Mouse (Mus musculus): ENCODE measurements at regions not wholly inside any gene's neighbourhood (a gene's known extent, or its start where the extent isn't known, plus 50 kb on each side); places are given as distances from the start of the nearest gene placed in this dataset.

GRCm38 (mm10) chr6:107629376-107629775, 99.8 kb downstream of the Lrrn1 start:
- no peak overlapping the region for H3K4me3 ChIP-seq
- TF ChIP-seq CTCF (IDR thresholded peaks at IDR 0.05), result no peak
- no peak for DNase-seq
- H3K27ac ChIP-seq, result no peak overlapping the region
- intact Hi-C loops (cut with DNase I), result no loop called here

- intact Hi-C loops (cut with DNase I), result no loop called here
- no peak for DNase-seq
- Histone ChIP-seq H3K27ac (no peak overlapping the region), H3K4me3 (no peak overlapping the region)
- TF ChIP-seq CTCF (IDR thresholded peaks at IDR 0.05), result no peak
These were observed 116.2 kb downstream of the Lrrn1 start for GRCm38 (mm10) chr6:107645751-107646150.

DNA sequence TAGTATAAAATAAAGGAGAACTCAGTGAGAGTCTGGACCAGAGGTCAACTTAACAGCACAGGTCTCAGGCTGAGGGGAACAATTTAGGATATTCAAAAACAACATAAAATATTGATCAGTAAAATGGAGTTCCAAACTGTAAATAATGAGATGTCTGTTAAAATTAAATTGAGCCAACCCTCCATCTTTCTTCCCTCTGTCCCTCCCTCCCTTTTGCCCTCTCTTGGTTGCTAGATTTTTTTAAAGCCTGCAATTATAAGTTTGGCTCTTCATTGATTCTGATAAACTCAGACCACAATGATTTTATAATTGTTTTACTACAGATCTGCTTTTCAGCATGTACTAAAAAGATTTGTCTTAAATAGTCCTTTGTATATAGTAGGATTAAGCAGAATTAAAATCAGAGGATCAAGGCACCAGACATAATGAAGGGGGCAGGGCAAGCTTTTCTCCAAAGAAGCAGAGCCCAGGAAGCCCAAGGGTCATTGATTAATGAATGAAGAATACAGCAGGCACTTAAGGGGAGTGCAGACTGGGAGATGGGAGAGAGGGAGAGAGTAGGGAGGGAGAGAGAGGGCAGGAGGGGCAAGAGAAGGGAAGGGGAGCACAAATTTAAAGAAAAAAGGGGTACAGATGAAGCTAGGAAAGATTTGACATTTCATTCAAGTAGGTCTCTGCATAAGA, 124.4 kb downstream of the Lrrn1 start:
- intact Hi-C loops (cut with DNase I), result no loop called here
- DNase-seq, result no peak
- H3K4me3 ChIP-seq, result no peak overlapping the region
- no peak for TF ChIP-seq CTCF (IDR thresholded peaks at IDR 0.05)
- no peak overlapping the region for H3K27ac ChIP-seq

GRCm38 (mm10) chr6:107657805-107658204, 128.2 kb downstream of the Lrrn1 start:
- Histone ChIP-seq H3K27ac (no peak overlapping the region), H3K4me3 (no peak overlapping the region)
- intact Hi-C loops (cut with DNase I), result no loop called here
- no peak for DNase-seq
- TF ChIP-seq CTCF (IDR thresholded peaks at IDR 0.05), result no peak

DNA sequence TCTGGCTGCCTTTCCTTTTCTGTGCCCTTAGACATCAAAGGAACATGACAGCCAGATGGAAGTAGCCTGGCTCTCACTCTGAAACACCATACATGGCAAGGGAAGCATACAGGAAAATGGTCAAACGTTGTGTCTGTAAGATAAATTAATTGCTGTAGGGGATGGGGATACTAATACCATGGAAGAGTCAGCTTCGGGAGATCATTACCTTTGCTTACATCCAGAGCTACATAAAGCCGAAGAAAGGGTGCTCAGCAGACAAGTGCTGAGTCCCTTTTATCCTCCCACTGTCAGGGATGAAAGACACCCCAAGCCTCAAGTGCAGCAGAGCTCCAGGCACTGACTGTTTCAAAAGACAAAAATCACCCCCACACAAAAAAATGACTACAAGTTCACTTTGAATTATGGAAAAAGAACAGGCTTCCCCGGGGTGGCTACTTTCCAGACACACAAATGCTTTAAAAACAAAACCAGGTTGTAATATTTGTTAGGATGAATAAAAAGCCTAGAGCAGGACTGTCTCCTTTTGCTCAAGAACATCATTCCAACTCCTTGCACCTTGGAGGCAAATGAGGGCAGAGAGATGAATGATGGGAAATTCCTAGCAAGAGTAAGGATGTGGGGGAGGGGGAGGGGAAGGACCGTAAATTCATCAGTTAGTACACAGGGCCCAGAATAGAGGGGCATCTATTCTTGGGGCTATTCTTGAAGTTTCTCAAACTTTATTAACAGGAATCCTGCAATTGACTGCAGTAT, 131.6 kb downstream of the Lrrn1 start:
- intact Hi-C loops (cut with DNase I), result no loop called here
- Histone ChIP-seq H3K27ac (no peak overlapping the region), H3K4me3 (no peak overlapping the region)
- no peak for TF ChIP-seq CTCF (IDR thresholded peaks at IDR 0.05)
- DNase-seq, result no peak

DNA sequence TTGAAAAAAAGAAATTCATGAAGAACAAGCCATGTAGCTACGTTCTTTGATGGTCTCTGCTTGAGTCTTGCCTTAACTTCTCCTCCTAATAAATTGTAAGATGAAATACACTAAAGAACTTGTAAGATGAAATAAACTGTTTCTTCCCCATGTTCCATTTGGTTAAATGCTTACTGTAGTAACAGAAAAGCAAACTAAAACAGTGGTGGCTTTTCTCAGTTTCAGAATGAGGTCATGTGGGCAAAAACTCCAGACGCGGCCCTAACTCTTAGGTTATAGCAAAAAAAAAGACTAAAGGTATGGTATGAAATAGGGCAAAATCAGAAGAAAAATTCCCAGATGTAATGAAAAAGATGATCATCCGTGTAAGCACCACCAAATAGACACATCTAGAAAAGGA, 169.7 kb downstream of the Lrrn1 start:
- H3K4me3 ChIP-seq, result no peak overlapping the region
- intact Hi-C loops (cut with DNase I), result no loop called here
- no peak overlapping the region for H3K27ac ChIP-seq
- TF ChIP-seq CTCF (IDR thresholded peaks at IDR 0.05), result no peak
- no peak for DNase-seq

GRCm38 (mm10) chr6:107708185-107708584, 178.6 kb downstream of the Lrrn1 start:
- no peak for DNase-seq
- no peak for TF ChIP-seq CTCF (IDR thresholded peaks at IDR 0.05)
- intact Hi-C loops (cut with DNase I), result no loop called here
- Histone ChIP-seq H3K4me3 (no peak overlapping the region), H3K27ac (peak overlapping the region; percentile 32; the same call in 1 of the 2 replicates)

DNA sequence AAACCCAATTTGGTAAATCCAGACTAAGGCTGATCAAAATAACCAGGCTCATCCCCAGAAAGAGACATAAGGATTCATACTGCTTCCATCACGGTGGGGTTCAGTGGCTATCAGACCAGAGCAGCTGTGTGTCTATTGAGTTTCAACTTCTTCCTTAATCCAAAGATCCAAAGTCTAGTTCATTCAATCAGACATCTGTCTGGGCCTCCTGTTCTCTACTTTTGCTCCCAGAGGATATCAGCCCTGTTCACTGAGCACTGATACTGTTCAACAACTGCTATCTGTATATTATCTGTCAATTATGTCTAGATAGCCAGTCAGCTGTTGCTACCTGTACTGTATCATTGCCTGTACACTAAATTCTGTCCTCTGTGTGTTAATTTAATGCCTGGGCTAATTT, 179.0 kb downstream of the Lrrn1 start:
- H3K4me3 ChIP-seq, result no peak overlapping the region
- peak overlapping the region; percentile 32; the same call in 1 of the 2 replicates for H3K27ac ChIP-seq
- intact Hi-C loops (cut with DNase I), result no loop called here
- no peak for TF ChIP-seq CTCF (IDR thresholded peaks at IDR 0.05)
- no peak for DNase-seq

DNA sequence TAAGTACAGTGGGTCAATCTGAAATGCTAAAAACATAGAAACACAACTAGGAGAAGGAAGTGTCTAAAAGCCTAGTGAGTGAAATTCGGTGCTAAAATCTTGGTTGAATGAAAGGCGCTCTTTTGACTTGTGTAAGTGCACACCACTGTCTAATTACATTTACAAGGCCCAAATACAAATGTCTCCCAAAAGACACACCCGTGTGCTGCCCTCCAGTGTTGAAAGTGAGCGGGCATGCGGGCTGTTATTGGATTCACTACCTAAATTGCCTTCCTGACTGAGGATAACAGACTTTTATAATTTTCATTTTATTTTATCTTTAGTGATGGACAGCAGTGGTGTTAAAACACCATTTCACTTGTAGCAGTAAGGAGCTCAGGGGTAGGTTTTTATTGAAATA, 180.8 kb downstream of the Lrrn1 start:
- peak; percentile 54 for TF ChIP-seq CTCF (IDR thresholded peaks at IDR 0.05)
- Histone ChIP-seq H3K4me3 (no peak overlapping the region), H3K27ac (no peak overlapping the region)
- intact Hi-C loops (cut with DNase I), result no loop called here
- no peak for DNase-seq

DNA sequence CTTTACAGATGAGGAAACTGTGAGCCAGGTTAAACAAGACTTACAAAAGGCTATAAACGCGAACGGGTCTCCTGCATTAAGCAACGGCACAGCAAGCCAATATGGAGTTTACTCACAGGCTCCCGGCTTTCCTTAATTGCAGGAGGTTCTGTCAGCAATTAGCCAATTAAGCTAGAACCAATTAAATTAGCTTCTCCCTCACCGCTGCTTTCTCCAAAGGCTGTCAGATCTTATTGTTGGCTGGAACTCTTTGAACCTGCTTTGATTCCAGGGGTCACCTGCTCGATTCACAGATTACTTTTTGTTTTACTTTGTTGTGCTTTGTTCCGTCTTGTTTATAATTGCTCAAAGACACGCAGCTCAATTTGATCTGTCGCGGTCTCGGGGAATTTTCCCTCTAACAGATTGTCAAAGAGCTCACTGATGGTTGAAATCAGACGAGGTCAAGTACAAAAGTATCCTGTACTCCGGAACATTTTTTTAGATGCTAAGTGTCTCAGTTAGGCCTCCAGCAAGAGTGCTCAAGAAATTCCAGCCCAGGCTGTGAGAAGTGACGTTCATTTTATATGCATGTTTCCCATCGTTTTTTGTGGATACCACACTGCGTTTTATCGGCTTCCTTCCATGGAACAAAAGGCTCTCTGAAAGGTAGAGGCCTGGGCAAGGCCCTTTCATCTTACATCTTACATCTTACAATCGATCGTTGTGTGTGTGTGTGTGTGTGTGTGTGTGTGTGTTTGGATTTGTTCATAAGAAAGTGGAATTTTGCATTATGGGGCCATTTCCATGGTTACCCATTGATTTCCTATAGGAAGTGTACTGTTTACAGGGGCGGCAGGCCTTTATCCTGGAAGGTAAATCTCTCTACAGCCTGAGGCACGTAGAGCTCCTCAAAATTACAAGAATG, 181.9 kb downstream of the Lrrn1 start:
- intact Hi-C loops (cut with DNase I), result no loop called here
- no peak for DNase-seq
- TF ChIP-seq CTCF (IDR thresholded peaks at IDR 0.05), result no peak
- no peak overlapping the region for H3K4me3 ChIP-seq
- H3K27ac ChIP-seq, result no peak overlapping the region

DNA sequence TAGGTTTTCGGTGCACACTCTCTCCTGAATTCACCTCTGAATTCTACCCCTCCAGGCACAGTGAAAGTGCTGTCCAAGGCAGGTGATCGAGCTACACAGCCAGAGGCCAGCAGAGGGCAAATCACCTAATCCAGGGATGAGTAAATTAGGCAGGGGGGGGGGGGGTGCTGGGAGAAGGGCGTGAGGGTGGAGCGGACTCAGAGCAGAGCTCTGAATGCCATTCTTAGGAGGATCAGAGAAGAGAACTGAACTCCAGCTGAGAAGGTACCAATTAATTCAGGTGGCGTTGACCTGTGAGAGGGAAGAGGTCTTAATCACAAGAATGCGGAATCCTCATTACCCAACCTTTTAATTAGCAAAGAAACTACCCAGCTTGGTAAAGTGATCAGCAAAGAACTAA, 183.5 kb downstream of the Lrrn1 start:
- Histone ChIP-seq H3K4me3 (no peak overlapping the region), H3K27ac (no peak overlapping the region)
- intact Hi-C loops (cut with DNase I), result no loop called here
- no peak for TF ChIP-seq CTCF (IDR thresholded peaks at IDR 0.05)
- no peak for DNase-seq

DNA sequence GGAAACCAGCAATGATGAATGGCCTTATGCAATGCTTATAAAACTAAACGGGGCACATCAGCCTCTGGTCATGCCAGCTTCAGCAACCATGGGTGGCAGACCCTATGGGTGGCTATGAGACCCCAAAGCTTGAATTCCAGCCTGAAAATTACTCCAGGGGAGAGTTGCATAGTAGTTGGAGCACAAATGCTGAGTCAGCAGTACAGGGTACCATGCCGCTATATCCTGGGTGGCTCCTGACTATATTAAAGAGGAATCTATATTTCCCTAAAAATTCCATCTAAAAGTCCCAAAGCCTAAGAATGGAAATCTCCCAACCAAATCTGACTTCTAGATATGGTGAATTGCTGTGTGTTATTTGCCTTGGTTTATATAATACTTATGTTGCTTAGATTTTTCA, 187.6 kb downstream of the Lrrn1 start:
- DNase-seq, result no peak
- intact Hi-C loops (cut with DNase I), result no loop called here
- no peak for TF ChIP-seq CTCF (IDR thresholded peaks at IDR 0.05)
- Histone ChIP-seq H3K27ac (no peak overlapping the region), H3K4me3 (no peak overlapping the region)

GRCm38 (mm10) chr6:107730294-107730693, 200.7 kb downstream of the Lrrn1 start:
- no peak for TF ChIP-seq CTCF (IDR thresholded peaks at IDR 0.05)

More at GRCm38 (mm10) chr6:107730294-107730693, 200.7 kb downstream of the Lrrn1 start:
- no peak overlapping the region for H3K27ac ChIP-seq
- intact Hi-C loops (cut with DNase I), result no loop called here
- DNase-seq, result no peak
- no peak overlapping the region for H3K4me3 ChIP-seq
